ENCODE assay signal across 14 mouse cellular contexts in genomic region chr14:23052833-23053592, GRCm38 (mm10).
DNase-seq lines count a peak whose midpoint lies in the region; ATAC-seq lines count a peak whose summit lies in the region.
"Had no signal": no experiment of that assay in that cellular context is flagged by ENCODE, and none has a peak within 500 bp of the region (broad histone marks: within the 10 kb centered on the region; RNA-seq: fewer than 3 reads in every experiment).

No protein-coding gene starts in this region.

- H3K27ac ChIP-seq in forebrain, embryonic 14.5 days (ENCODE audit: low read depth, low read length), result peak overlapping the region; percentile 27; the same call in 1 of the 2 replicates
- no peak overlapping the region for H3K27ac ChIP-seq in forebrain, embryonic 15.5 days (replicated peaks)
- H3K27ac ChIP-seq in midbrain, embryonic 10.5 days (replicated peaks), result peak overlapping the region; percentile 13; the same call in 1 of the 2 replicates
- no peak overlapping the region for H3K27ac ChIP-seq in midbrain, embryonic 15.5 days
- H3K27ac ChIP-seq in midbrain, embryonic 14.5 days (replicated peaks; ENCODE audit: low read depth, low read length), result no peak overlapping the region
- H3K27ac ChIP-seq: liver, embryonic 13.5 days; stomach, postnatal 0 days had no signal

- no peaks in the 10 kb centered on the region for H3K9me3 ChIP-seq in forebrain, embryonic 14.5 days (replicated peaks; ENCODE audit: control insufficient read depth, low read length)
- no peaks in the 10 kb centered on the region for H3K9me3 ChIP-seq in forebrain, embryonic 15.5 days
- no peaks in the 10 kb centered on the region for H3K9me3 ChIP-seq in midbrain, embryonic 10.5 days (replicated peaks)
- no peaks in the 10 kb centered on the region for H3K9me3 ChIP-seq in midbrain, embryonic 15.5 days
- H3K9me3 ChIP-seq in midbrain, embryonic 14.5 days (ENCODE audit: control insufficient read depth, low read length), result no peaks in the 10 kb centered on the region
- H3K9me3 ChIP-seq: liver, embryonic 13.5 days had no signal

- ATAC-seq in forebrain, embryonic 14.5 days, result no peak
- no peak for ATAC-seq in forebrain, embryonic 15.5 days (replicated peaks)
- ATAC-seq in midbrain, embryonic 15.5 days (replicated peaks), result no peak
- no peak for ATAC-seq in midbrain, embryonic 14.5 days (ENCODE audit: low FRiP score, low TSS enrichment)
- ATAC-seq in monocyte, adult 5-6 weeks (replicated peaks; ENCODE audit: insufficient number of reproducible peaks, low FRiP score, low TSS enrichment, poor library complexity, severe bottlenecking), result no peak
- ATAC-seq: activated CD4-positive, CD25-positive, alpha-beta regulatory T cell, adult 4 months had no signal

- no peaks in the 10 kb centered on the region for H3K27me3 ChIP-seq in forebrain, embryonic 14.5 days (replicated peaks; ENCODE audit: control insufficient read depth, insufficient read depth, low read length)
- H3K27me3 ChIP-seq in forebrain, embryonic 15.5 days, result no peaks in the 10 kb centered on the region
- H3K27me3 ChIP-seq in midbrain, embryonic 10.5 days (ENCODE audit: low read depth, poor library complexity, severe bottlenecking), result no peaks in the 10 kb centered on the region
- H3K27me3 ChIP-seq in midbrain, embryonic 15.5 days (replicated peaks), result no peaks in the 10 kb centered on the region
- no peaks in the 10 kb centered on the region for H3K27me3 ChIP-seq in midbrain, embryonic 14.5 days (ENCODE audit: control insufficient read depth, insufficient read depth, low read length)
- H3K27me3 ChIP-seq: liver, embryonic 13.5 days had no signal

- WGBS in forebrain, embryonic 14.5 days, result 41% methylated on average over 11 of the region's 11 CpGs
- WGBS in forebrain, embryonic 15.5 days, result 32% methylated on average over 11 of the region's 11 CpGs
- WGBS in midbrain, embryonic 10.5 days, result 89% methylated on average over 11 of the region's 11 CpGs
- 56% methylated on average over 11 of the region's 11 CpGs for WGBS in midbrain, embryonic 15.5 days
- 54% methylated on average over 11 of the region's 11 CpGs for WGBS in midbrain, embryonic 14.5 days

- no peaks in the 10 kb centered on the region for H3K36me3 ChIP-seq in forebrain, embryonic 14.5 days (ENCODE audit: control insufficient read depth, insufficient read depth, low read length)
- no peaks in the 10 kb centered on the region for H3K36me3 ChIP-seq in forebrain, embryonic 15.5 days
- no peaks in the 10 kb centered on the region for H3K36me3 ChIP-seq in midbrain, embryonic 10.5 days
- no peaks in the 10 kb centered on the region for H3K36me3 ChIP-seq in midbrain, embryonic 15.5 days (replicated peaks)
- no peaks in the 10 kb centered on the region for H3K36me3 ChIP-seq in midbrain, embryonic 14.5 days (ENCODE audit: control insufficient read depth, insufficient read depth, low read length)
- H3K36me3 ChIP-seq: liver, embryonic 13.5 days had no signal

- H3K4me3 ChIP-seq in forebrain, embryonic 14.5 days (ENCODE audit: low read depth, low read length), result no peak overlapping the region
- H3K4me3 ChIP-seq in forebrain, embryonic 15.5 days, result no peak overlapping the region
- H3K4me3 ChIP-seq in midbrain, embryonic 10.5 days, result no peak overlapping the region
- H3K4me3 ChIP-seq in midbrain, embryonic 15.5 days, result no peak overlapping the region
- no peak overlapping the region for H3K4me3 ChIP-seq in midbrain, embryonic 14.5 days (replicated peaks; ENCODE audit: low read depth, low read length)
- H3K4me3 ChIP-seq: liver, embryonic 13.5 days had no signal

- no peak overlapping the region for H3K9ac ChIP-seq in forebrain, embryonic 14.5 days (ENCODE audit: low read length)
- no peak overlapping the region for H3K9ac ChIP-seq in forebrain, embryonic 15.5 days (replicated peaks)
- no peak overlapping the region for H3K9ac ChIP-seq in midbrain, embryonic 15.5 days
- no peak overlapping the region for H3K9ac ChIP-seq in midbrain, embryonic 14.5 days (replicated peaks; ENCODE audit: low read length)
- H3K9ac ChIP-seq: liver, embryonic 13.5 days had no signal

- H3K4me2 ChIP-seq in forebrain, embryonic 14.5 days (ENCODE audit: low read length), result no peak overlapping the region
- H3K4me2 ChIP-seq in forebrain, embryonic 15.5 days (replicated peaks), result no peak overlapping the region
- no peak overlapping the region for H3K4me2 ChIP-seq in midbrain, embryonic 15.5 days
- no peak overlapping the region for H3K4me2 ChIP-seq in midbrain, embryonic 14.5 days (ENCODE audit: low read length)
- H3K4me2 ChIP-seq: liver, embryonic 13.5 days had no signal

- peak; percentile 47 for DNase-seq in forebrain, embryonic 14.5 days (ENCODE audit: low spot score)
- no peak for DNase-seq in midbrain, embryonic 10.5 days (ENCODE audit: low spot score)
- peak; percentile 39 to 41 for DNase-seq in cerebellum, postnatal 10 days
- DNase-seq in midbrain, embryonic 14.5 days, result peak; percentile 18
- no peak for DNase-seq in adipocyte (ENCODE audit: low spot score)
- DNase-seq: heart, postnatal 10 days; kidney, adult 11 months; kidney, postnatal 25 days; liver, embryonic 13.5 days had no signal

- H3K4me1 ChIP-seq in forebrain, embryonic 14.5 days (ENCODE audit: control insufficient read depth, insufficient read depth, low read length), result 0 out of 2 replicates have a peak, but pooled peaks cover 5% of the 10 kb centered on the region
- H3K4me1 ChIP-seq in forebrain, embryonic 15.5 days, result peaks cover 7% of the 10 kb centered on the region
- H3K4me1 ChIP-seq in midbrain, embryonic 10.5 days, result peaks cover 6% of the 10 kb centered on the region; the same call in 1 of the 2 replicates
- H3K4me1 ChIP-seq in midbrain, embryonic 15.5 days, result no peaks in the 10 kb centered on the region
- peaks cover 6% of the 10 kb centered on the region; the same call in 1 of the 2 replicates for H3K4me1 ChIP-seq in midbrain, embryonic 14.5 days (ENCODE audit: control insufficient read depth, insufficient read depth, low read length)
- H3K4me1 ChIP-seq: liver, embryonic 13.5 days had no signal

Comparison
In these comparisons a context has a peak if more than half of its experiments do, and no peak if none do; other contexts are left out.
1. DNase-seq: peak in forebrain, embryonic 14.5 days (single experiment), cerebellum, postnatal 10 days (2 of 2) and midbrain, embryonic 14.5 days (single experiment); none in midbrain, embryonic 10.5 days (single experiment) and adipocyte (single experiment).
2. H3K27ac ChIP-seq: peak in forebrain, embryonic 14.5 days (single experiment) and midbrain, embryonic 10.5 days (single experiment); none in forebrain, embryonic 15.5 days (single experiment), midbrain, embryonic 15.5 days (single experiment) and midbrain, embryonic 14.5 days (single experiment).